Mouse (Mus musculus) heart, postnatal 0 days (tissue): ENCODE measurements around the gene Slc25a31.

ENCODE experiments used
- CTCF ChIP-seq: IDR thresholded peaks from 2 replicates; pipeline ENCODE4 v1.5.1; 2016; ENCODE audit warnings: antibody characterized with exemption, control low read depth, low read depth
- EP300 ChIP-seq: IDR thresholded peaks from 2 replicates; pipeline ENCODE4 v1.6.1; 2016; ENCODE audit warnings: antibody characterized with exemption, low read depth

DNA sequence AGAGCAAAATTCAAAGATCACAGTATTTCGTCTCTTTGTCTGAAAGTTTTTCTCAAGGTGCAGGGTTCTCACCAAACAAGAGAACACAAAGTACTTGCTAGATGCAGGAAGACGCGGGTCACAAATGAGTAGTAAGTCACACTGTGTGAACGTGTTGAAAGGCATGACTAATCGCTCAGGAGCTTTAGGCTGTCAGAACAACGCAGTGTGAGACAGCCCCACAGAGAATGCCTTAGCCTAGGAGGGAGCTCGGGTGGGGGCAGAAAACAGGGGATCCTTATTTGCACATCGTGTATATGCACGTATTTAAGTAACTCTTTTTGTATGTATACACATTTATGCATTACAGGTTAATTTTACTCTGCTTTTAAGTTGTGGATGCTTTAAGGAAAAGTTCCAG is 21.8 kb upstream of the Slc25a31 start:
- TF ChIP-seq CTCF (no peak), EP300 (no peak)
